Mouse (Mus musculus) thymus, adult 18-20 months (tissue): ENCODE data around the gene Foxo1.

Experiments used
- DNase-seq, 2 experiments: peaks; one replicate each; pipeline ENCODE4 v3.0.0; 2022; ENCODE audit warnings: mixed read lengths in 2 of 2

Gene Foxo1

GRCm38 (mm10) chr3:52369881-52370428 is 101.8 kb downstream of the Foxo1 start:
- no peak for DNase-seq

DNA sequence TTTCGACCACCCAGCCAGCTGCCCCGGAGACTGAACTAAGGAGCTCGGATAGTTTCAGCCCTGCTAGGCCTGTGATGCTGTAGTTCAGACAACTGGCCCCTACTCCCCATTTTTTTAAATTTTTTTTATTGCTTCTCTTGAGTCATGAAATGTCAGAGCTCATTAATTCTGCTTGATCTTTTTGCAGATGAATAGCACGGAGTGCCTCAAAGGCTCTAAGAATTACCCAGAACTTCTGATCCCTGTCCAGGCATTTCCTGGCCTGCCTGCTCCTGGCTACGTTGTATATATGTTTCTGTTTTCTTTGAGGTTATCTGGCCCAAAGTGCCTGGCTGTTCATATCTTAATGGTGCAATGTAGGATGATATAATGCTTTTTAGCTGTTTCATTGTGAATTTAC is 108.8 kb downstream of the Foxo1 start:
- no peak for DNase-seq

DNA sequence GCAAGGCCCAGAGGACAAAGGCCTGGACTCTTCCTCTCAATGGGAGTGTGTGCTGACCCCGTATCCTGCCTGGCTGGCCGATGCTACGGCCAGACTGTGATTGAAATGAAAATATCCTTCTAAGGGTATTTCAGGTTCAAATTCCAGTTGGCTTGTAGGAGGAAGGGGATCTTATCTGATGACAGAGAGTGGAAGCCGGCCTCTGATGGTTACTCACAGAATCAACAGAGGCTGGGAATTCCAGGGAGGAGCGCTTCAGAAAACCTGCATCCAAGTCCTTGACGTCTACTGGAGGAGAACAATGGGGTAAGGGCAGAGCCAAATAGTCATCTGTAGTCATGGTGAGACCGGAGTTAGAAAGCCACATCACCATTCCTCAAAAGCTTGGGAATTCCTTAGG is 115.2 kb downstream of the Foxo1 start:
- no peak for DNase-seq

GRCm38 (mm10) chr3:52386343-52386742 is 118.2 kb downstream of the Foxo1 start:
- no peak for DNase-seq

DNA sequence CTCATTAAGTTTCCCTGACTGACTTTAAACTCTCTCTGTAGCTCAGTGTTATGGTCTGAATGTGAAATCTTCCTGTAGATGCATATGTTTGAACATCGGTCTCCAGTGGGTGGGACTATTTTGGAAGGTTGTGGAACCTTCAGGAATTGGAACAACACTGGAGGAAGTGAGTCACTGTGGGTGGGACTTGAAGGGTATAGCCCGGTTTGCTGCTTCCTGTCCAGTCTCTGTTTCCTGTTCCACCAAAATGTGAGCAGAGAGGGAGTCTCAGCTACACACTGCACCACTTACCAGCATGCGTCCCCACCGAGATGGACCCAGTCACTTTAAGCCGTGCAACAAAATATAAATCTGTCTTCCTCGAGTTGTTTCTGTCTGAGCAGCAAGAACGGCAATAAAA is 122.2 kb downstream of the Foxo1 start:
- no peak for DNase-seq

- DNase-seq, result peak in 1 of 2 experiments; percentile 44
Measured at GRCm38 (mm10) chr3:52390766-52391665, 122.9 kb downstream of the Foxo1 start.

DNA sequence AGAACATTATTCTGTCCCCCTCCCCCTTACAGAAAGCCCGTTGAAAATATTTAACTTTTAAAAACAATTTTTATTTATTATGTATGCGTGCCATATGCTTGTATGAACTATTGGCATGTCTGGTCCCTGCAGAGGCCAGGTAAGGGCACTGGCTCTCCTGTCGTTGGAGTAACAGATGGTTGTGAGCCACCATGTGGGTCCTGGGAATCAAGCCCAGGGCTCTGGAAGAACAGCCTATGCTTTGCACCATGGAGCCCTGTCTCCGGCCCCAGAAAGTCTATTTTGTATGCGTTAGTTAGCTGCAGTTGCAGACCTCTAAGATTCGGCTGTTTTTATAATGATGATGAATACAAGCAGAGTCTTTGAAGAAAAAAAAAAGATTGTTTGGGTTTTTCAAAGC is 123.8 kb downstream of the Foxo1 start:
- DNase-seq, result no peak

- DNase-seq, result no peak
Measured at GRCm38 (mm10) chr3:52392521-52392920, 124.4 kb downstream of the Foxo1 start.

DNA sequence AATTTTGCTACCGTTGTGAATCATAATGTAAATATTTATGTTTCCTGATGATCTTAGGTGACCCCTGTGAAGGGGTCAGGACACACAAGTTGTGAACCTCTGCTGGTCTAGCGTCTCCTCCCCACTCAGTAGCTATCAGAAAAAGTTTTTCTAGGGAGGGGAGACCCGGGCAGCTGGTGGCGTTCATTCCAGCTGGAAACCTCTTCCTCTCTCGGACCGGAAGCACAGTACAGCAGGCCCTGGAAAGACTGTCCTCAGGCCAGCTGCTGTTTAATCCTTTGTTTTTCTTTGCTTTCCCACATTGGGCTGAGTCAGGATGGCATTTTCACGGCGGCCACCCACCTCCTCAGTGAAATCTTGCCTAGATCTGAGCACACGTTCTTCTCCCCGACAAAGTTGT is 125.0 kb downstream of the Foxo1 start:
- DNase-seq, result no peak

DNA sequence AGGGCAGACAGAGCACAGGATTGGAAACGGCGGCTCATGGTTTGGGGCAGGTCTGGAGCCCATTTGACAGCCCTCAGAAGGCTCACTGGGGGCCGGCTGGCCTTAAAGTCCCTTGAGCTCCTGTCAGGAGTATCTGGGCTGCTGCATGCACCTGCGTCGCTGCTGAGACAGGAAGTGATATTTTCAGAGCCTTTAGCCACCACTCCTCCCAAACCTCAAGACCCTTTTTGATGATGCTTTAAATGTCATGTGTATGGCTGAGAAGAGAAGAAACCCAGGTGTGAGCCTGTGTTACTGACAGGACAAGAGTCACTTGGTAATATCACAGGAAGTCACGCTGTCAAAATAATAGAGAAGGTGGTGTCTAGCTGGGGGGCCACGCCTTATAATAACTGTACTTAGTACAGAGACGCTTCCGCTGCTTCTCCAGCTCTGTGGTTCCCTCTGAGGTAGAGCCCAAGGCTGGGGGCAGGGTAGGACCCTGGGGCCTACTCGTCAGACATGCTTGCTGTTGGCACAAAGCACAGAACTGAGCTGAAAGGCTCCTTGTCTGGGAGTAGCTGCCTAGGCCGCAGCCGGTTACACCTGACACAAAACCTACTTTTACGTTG is 128.1 kb downstream of the Foxo1 start:
- DNase-seq, result peak; percentile 60 to 81

DNA sequence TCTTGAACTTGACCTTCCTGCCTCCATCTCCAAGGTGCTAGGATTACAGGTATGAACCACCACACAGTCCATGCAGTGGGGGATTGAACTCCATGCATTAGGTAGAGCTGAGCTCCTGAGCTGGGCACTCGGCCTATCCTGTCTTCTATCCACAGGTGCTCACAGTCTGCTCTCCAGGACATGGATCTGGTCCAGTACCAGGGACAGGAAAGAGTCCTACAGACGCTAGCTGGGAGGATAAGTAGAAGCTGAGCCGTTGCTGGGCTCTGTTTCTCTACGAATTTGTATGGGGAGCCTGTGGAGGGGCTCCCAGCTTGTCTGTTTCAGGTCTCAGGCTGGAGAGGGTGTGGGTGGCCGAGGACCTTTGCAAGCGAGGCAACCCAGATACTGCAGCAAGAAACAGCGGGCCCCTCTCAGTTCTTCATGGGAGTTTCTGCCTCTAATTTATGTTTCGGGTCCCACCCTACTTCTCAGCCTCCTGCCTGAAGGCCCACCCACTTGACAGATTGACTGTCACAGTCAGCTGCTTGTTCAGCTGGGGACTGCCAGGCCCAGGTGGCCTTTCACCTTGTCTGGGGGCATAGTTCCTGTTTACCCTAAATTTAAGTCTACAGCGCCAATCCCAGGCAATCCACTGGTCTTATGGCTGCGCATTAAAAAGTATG is 128.9 kb downstream of the Foxo1 start:
- peak; percentile 60 to 77 for DNase-seq

- DNase-seq, result peak; percentile 14 to 39
Measured at GRCm38 (mm10) chr3:52397961-52398360, 129.8 kb downstream of the Foxo1 start.

- peak; percentile 30 to 55 for DNase-seq
Measured at GRCm38 (mm10) chr3:52400284-52401161, 132.4 kb downstream of the Foxo1 start.

DNA sequence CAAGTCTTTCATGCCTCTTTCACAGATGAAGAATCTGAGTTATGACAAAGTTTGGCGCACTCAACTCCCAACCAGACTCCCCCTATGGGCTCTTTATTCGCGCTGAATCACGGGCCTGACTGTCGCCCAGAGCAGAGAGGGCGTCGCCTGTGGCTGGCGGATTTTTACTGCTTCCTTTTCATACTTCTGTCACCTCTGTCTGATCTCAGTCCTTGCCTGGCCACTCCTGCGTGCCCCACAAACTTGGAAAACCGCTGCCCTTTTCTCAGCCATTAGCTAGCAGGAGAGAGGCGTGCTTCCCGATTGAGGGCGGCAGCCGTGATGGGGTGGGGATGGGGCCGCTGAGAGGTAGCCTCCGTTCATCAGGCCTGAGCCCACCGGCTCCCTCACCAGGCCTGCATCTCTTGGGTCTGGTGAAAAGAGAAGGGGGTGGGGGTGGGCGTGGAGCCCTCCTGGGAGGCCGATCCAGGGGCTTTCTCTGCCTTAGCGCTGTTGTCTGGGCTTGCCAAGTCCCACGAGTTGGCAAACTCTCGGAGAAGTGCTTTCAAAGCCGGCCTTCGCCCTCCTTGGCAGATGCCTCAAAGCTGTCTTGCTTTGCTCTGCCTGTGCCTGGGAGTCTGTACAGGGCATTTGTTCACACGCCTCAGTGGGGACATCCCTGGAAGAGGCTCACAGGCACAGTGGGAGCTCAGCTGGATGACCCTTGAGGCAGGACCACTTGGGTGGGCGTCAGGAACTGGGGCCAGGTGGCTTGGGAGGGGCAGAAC is 133.2 kb downstream of the Foxo1 start:
- peak; percentile 26 to 44 for DNase-seq
